ENCODE assay signal across 11 mouse cellular contexts in genomic region chr11:44682703-44683539, GRCm38 (mm10).
DNase-seq lines count a peak whose midpoint lies in the region; ATAC-seq and TF ChIP-seq lines count a peak whose summit lies in the region.
"Had no signal": no experiment of that assay in that cellular context is flagged by ENCODE, and none has a peak within 500 bp of the region (broad histone marks: within the 10 kb centered on the region; RNA-seq: fewer than 3 reads in every experiment).

No protein-coding gene starts in this region.

- no peaks in the 10 kb centered on the region for H3K36me3 ChIP-seq in midbrain, embryonic 10.5 days
- H3K36me3 ChIP-seq in midbrain, postnatal 0 days (ENCODE audit: insufficient read depth, low read length): no peaks in the 10 kb centered on the region
- no peaks in the 10 kb centered on the region for H3K36me3 ChIP-seq in forebrain, embryonic 14.5 days (ENCODE audit: control insufficient read depth, insufficient read depth, low read length)
- H3K36me3 ChIP-seq in liver, embryonic 15.5 days (replicated peaks): no peaks in the 10 kb centered on the region

- H3K9ac ChIP-seq in midbrain, postnatal 0 days (replicated peaks; ENCODE audit: low read length, poor library complexity, severe bottlenecking): no peak overlapping the region
- no peak overlapping the region for H3K9ac ChIP-seq in forebrain, embryonic 14.5 days (ENCODE audit: low read length)
- H3K9ac ChIP-seq in liver, embryonic 15.5 days: no peak overlapping the region

- H3K9me3 ChIP-seq in midbrain, embryonic 10.5 days (replicated peaks): no peaks in the 10 kb centered on the region
- H3K9me3 ChIP-seq in midbrain, postnatal 0 days (ENCODE audit: low read length): no peaks in the 10 kb centered on the region
- H3K9me3 ChIP-seq in forebrain, embryonic 14.5 days (replicated peaks; ENCODE audit: control insufficient read depth, low read length): no peaks in the 10 kb centered on the region
- no peaks in the 10 kb centered on the region for H3K9me3 ChIP-seq in liver, embryonic 15.5 days (replicated peaks)
- H3K9me3 ChIP-seq: megakaryocyte, embryonic 14.5 days had no signal

- no peak overlapping the region for H3K4me2 ChIP-seq in midbrain, postnatal 0 days (ENCODE audit: low read depth, low read length, poor library complexity, severe bottlenecking)
- peak overlapping the region; percentile 9; the same call in 1 of the 2 replicates for H3K4me2 ChIP-seq in forebrain, embryonic 14.5 days (ENCODE audit: low read length)
- peak overlapping the region; percentile 37; the same call in 1 of the 2 replicates for H3K4me2 ChIP-seq in liver, embryonic 15.5 days

- no peak for ATAC-seq in midbrain, postnatal 0 days (ENCODE audit: low FRiP score)
- ATAC-seq in forebrain, embryonic 14.5 days: no peak
- no peak for ATAC-seq in liver, embryonic 15.5 days (ENCODE audit: insufficient read depth)

- WGBS in midbrain, embryonic 10.5 days: 16% methylated on average over 18 of the region's 18 CpGs
- WGBS in midbrain, postnatal 0 days: 32% methylated on average over 18 of the region's 18 CpGs
- WGBS in forebrain, embryonic 14.5 days: 18% methylated on average over 18 of the region's 18 CpGs
- WGBS in liver, embryonic 15.5 days (ENCODE audit: insufficient replicate concordance): 51% methylated on average over 18 of the region's 18 CpGs

- H3K4me1 ChIP-seq in midbrain, embryonic 10.5 days: peaks cover 59% of the 10 kb centered on the region
- no peaks in the 10 kb centered on the region for H3K4me1 ChIP-seq in midbrain, postnatal 0 days (ENCODE audit: insufficient read depth, low read length)
- H3K4me1 ChIP-seq in forebrain, embryonic 14.5 days (ENCODE audit: control insufficient read depth, insufficient read depth, low read length): no peaks in the 10 kb centered on the region; the same call in 1 of the 2 replicates
- 0 out of 2 replicates have a peak, but pooled peaks cover 5% of the 10 kb centered on the region for H3K4me1 ChIP-seq in liver, embryonic 15.5 days (replicated peaks)
- H3K4me1 ChIP-seq: megakaryocyte, embryonic 14.5 days had no signal

- peaks cover 14% of the 10 kb centered on the region; the same call in 1 of the 2 replicates for H3K27me3 ChIP-seq in midbrain, embryonic 10.5 days (ENCODE audit: low read depth, poor library complexity, severe bottlenecking)
- no peaks in the 10 kb centered on the region for H3K27me3 ChIP-seq in midbrain, postnatal 0 days (ENCODE audit: insufficient read depth, low read length)
- peaks cover 12% of the 10 kb centered on the region; the same call in 1 of the 2 replicates for H3K27me3 ChIP-seq in forebrain, embryonic 14.5 days (replicated peaks; ENCODE audit: control insufficient read depth, insufficient read depth, low read length)
- H3K27me3 ChIP-seq in liver, embryonic 15.5 days: no peaks in the 10 kb centered on the region
- H3K27me3 ChIP-seq: megakaryocyte, embryonic 14.5 days had no signal

- peak overlapping the region; percentile 76 for H3K27ac ChIP-seq in midbrain, embryonic 10.5 days (replicated peaks)
- H3K27ac ChIP-seq in midbrain, postnatal 0 days (ENCODE audit: low read depth, low read length): no peak overlapping the region
- H3K27ac ChIP-seq in forebrain, embryonic 14.5 days (ENCODE audit: low read depth, low read length): no peak overlapping the region
- H3K27ac ChIP-seq in liver, embryonic 15.5 days (replicated peaks): no peak overlapping the region

- DNase-seq in midbrain, embryonic 10.5 days (ENCODE audit: low spot score): peak; percentile 47
- no peak for DNase-seq in midbrain, postnatal 0 days (ENCODE audit: low spot score)
- DNase-seq in forebrain, embryonic 14.5 days (ENCODE audit: low spot score): no peak
- DNase-seq in cerebellum, adult 18-20 months: no peak
- DNase-seq in left cerebral cortex, adult 9 months (ENCODE audit: low spot score in 2 of 2): no peak
- DNase-seq in thymus, postnatal 36 days: no peak
- DNase-seq: layer of hippocampus, adult 9-11 months; right cerebral cortex, postnatal 4 days; thymus, adult 18-20 months had no signal

- TF ChIP-seq CTCF in midbrain, postnatal 0 days (IDR thresholded peaks at IDR 0.05): no peak

- H3K4me3 ChIP-seq in midbrain, embryonic 10.5 days: peak overlapping the region; percentile 32
- no peak overlapping the region for H3K4me3 ChIP-seq in midbrain, postnatal 0 days (ENCODE audit: low read depth, low read length)
- H3K4me3 ChIP-seq in forebrain, embryonic 14.5 days (ENCODE audit: low read depth, low read length): no peak overlapping the region
- H3K4me3 ChIP-seq in liver, embryonic 15.5 days (replicated peaks): no peak overlapping the region
- H3K4me3 ChIP-seq: megakaryocyte, embryonic 14.5 days had no signal
